Mouse (Mus musculus): ENCODE data around the gene Cpne9. TPM values are rescaled to one million over a fixed set of nuclear protein-coding genes. Genes with fewer than 3 reads are reported as not detected.

The Cpne9 gene
- polyA plus RNA-seq, 1 experiment from 2014 or later: 2.4 TPM

- Histone ChIP-seq H3K9me3 (ENCODE audit: control insufficient read depth, low read length) (no peaks in the 10 kb centered on the region), H3K4me2 (replicated peaks) (peak overlapping the region; percentile 75), H3K9ac (peak overlapping the region; percentile 82; the same call in 1 of the 2 replicates), H3K36me3 (replicated peaks; ENCODE audit: control insufficient read depth, insufficient read depth) (peaks cover 16% of the 10 kb centered on the region), H3K4me3 (replicated peaks; ENCODE audit: low read length) (no peak overlapping the region), H3K27me3 (ENCODE audit: control insufficient read depth, insufficient read depth, low read length) (no peaks in the 10 kb centered on the region), H3K4me1 (replicated peaks; ENCODE audit: control insufficient read depth, insufficient read depth, low read length) (peaks cover 31% of the 10 kb centered on the region), H3K27ac (no peak overlapping the region; the same call in 1 of the 2 replicates)
- 53% methylated on average over 2 of the region's 2 CpGs for WGBS
- ATAC-seq (ENCODE audit: low FRiP score) (no peak), DNase-seq (ENCODE audit: low spot score) (no peak)
These were observed 62.2 kb downstream of the Cpne9 start for GRCm38 (mm10) chr6:113344321-113344720.

DNA sequence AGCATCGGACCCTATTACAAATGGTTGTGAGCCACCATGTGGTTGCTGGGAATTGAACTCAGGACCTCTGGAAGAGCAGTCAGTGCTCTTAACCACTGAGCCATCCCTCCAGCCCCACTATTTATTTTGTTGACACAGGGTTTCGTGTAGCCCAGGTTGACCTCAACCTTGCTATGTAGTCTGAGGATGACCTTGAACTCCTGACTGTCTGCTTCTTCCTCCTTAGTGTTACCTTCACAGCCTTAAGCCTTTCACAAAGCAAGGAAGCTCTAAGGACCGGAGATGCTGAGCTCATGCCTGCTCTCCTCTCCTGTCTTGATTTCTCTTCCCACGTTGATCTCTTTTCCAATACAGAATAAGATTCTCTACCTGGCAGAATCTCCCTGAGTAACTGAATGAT lies 64.8 kb downstream of the Cpne9 start:
- Histone ChIP-seq H3K27me3 (ENCODE audit: control insufficient read depth, insufficient read depth, low read length) (no peaks in the 10 kb centered on the region), H3K4me1 (replicated peaks; ENCODE audit: control insufficient read depth, insufficient read depth, low read length) (peaks cover 26% of the 10 kb centered on the region), H3K9ac (no peak overlapping the region), H3K9me3 (ENCODE audit: control insufficient read depth, low read length) (no peaks in the 10 kb centered on the region), H3K27ac (no peak overlapping the region), H3K4me2 (replicated peaks) (no peak overlapping the region), H3K4me3 (replicated peaks; ENCODE audit: low read length) (no peak overlapping the region), H3K36me3 (replicated peaks; ENCODE audit: control insufficient read depth, insufficient read depth) (no peaks in the 10 kb centered on the region)
- ATAC-seq (ENCODE audit: low FRiP score): no peak
- WGBS: 84% methylated on average over 4 of the region's 4 CpGs
- DNase-seq (ENCODE audit: low spot score): no peak

- H3K9ac ChIP-seq: no peak overlapping the region
- H3K36me3 ChIP-seq (replicated peaks; ENCODE audit: control insufficient read depth, insufficient read depth): no peaks in the 10 kb centered on the region
- ATAC-seq (ENCODE audit: low FRiP score) (no peak), DNase-seq (ENCODE audit: low spot score) (no peak)
- no peak overlapping the region for H3K4me2 ChIP-seq (replicated peaks)
- no peak overlapping the region for H3K4me3 ChIP-seq (replicated peaks; ENCODE audit: low read length)
- H3K4me1 ChIP-seq (replicated peaks; ENCODE audit: control insufficient read depth, insufficient read depth, low read length): no peaks in the 10 kb centered on the region
- H3K9me3 ChIP-seq (ENCODE audit: control insufficient read depth, low read length): no peaks in the 10 kb centered on the region
- H3K27me3 ChIP-seq (ENCODE audit: control insufficient read depth, insufficient read depth, low read length): no peaks in the 10 kb centered on the region
- no peak overlapping the region for H3K27ac ChIP-seq
These were observed 68.4 kb downstream of the Cpne9 start for GRCm38 (mm10) chr6:113350538-113350937.

- Histone ChIP-seq H3K4me3 (replicated peaks; ENCODE audit: low read length) (no peak overlapping the region), H3K4me2 (replicated peaks) (no peak overlapping the region), H3K27me3 (ENCODE audit: control insufficient read depth, insufficient read depth, low read length) (no peaks in the 10 kb centered on the region), H3K36me3 (replicated peaks; ENCODE audit: control insufficient read depth, insufficient read depth) (no peaks in the 10 kb centered on the region), H3K9ac (no peak overlapping the region), H3K9me3 (ENCODE audit: control insufficient read depth, low read length) (no peaks in the 10 kb centered on the region), H3K27ac (no peak overlapping the region), H3K4me1 (replicated peaks; ENCODE audit: control insufficient read depth, insufficient read depth, low read length) (no peaks in the 10 kb centered on the region)
- DNase-seq (ENCODE audit: low spot score) (no peak), ATAC-seq (ENCODE audit: low FRiP score) (no peak)
- WGBS: 100% methylated on average over 1 of the region's 1 CpGs
These were observed 69.1 kb downstream of the Cpne9 start for GRCm38 (mm10) chr6:113351161-113351560.

DNA sequence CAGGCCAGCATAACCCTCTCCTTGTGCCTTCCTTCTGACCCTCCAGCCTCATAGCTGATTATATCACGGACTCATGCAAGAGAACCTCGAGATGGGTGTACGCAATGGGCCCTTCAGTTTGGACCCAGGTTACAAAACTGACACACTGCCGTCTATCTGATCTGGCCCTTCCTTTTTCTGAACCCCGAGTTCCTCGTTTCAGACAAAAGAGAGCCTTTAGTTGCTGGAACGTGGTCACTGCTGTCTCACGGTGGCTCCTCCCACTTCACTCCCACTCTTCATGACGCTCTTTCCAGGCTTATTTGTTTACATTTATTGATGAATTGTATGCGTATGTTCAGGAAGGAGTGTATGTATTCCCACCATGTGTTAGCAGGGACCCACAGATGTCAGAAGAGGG lies 69.5 kb downstream of the Cpne9 start:
- no peak overlapping the region for H3K9ac ChIP-seq
- DNase-seq (ENCODE audit: low spot score) (no peak), ATAC-seq (ENCODE audit: low FRiP score) (no peak)
- 62% methylated on average over 10 of the region's 10 CpGs for WGBS
- no peak overlapping the region for H3K4me3 ChIP-seq (replicated peaks; ENCODE audit: low read length)
- H3K9me3 ChIP-seq (ENCODE audit: control insufficient read depth, low read length): no peaks in the 10 kb centered on the region
- H3K27ac ChIP-seq: no peak overlapping the region
- no peak overlapping the region for H3K4me2 ChIP-seq (replicated peaks)
- no peaks in the 10 kb centered on the region for H3K36me3 ChIP-seq (replicated peaks; ENCODE audit: control insufficient read depth, insufficient read depth)
- no peaks in the 10 kb centered on the region for H3K4me1 ChIP-seq (replicated peaks; ENCODE audit: control insufficient read depth, insufficient read depth, low read length)
- no peaks in the 10 kb centered on the region for H3K27me3 ChIP-seq (ENCODE audit: control insufficient read depth, insufficient read depth, low read length)

- ATAC-seq (ENCODE audit: low FRiP score) (no peak), DNase-seq (ENCODE audit: low spot score) (no peak)
- Histone ChIP-seq H3K27ac (no peak overlapping the region), H3K9me3 (ENCODE audit: control insufficient read depth, low read length) (no peaks in the 10 kb centered on the region), H3K4me2 (replicated peaks) (no peak overlapping the region), H3K27me3 (ENCODE audit: control insufficient read depth, insufficient read depth, low read length) (no peaks in the 10 kb centered on the region), H3K4me3 (replicated peaks; ENCODE audit: low read length) (no peak overlapping the region), H3K36me3 (replicated peaks; ENCODE audit: control insufficient read depth, insufficient read depth) (no peaks in the 10 kb centered on the region), H3K9ac (no peak overlapping the region), H3K4me1 (replicated peaks; ENCODE audit: control insufficient read depth, insufficient read depth, low read length) (no peaks in the 10 kb centered on the region)
- 75% methylated on average over 3 of the region's 3 CpGs for WGBS
These were observed 70.7 kb downstream of the Cpne9 start for GRCm38 (mm10) chr6:113352820-113353219.

GRCm38 (mm10) chr6:113353696-113354095 lies 71.6 kb downstream of the Cpne9 start:
- Histone ChIP-seq H3K4me1 (replicated peaks; ENCODE audit: control insufficient read depth, insufficient read depth, low read length) (no peaks in the 10 kb centered on the region), H3K4me2 (replicated peaks) (no peak overlapping the region), H3K9me3 (ENCODE audit: control insufficient read depth, low read length) (no peaks in the 10 kb centered on the region), H3K27ac (no peak overlapping the region), H3K4me3 (replicated peaks; ENCODE audit: low read length) (no peak overlapping the region), H3K9ac (no peak overlapping the region), H3K36me3 (replicated peaks; ENCODE audit: control insufficient read depth, insufficient read depth) (no peaks in the 10 kb centered on the region), H3K27me3 (ENCODE audit: control insufficient read depth, insufficient read depth, low read length) (no peaks in the 10 kb centered on the region)
- 78% methylated on average over 3 of the region's 3 CpGs for WGBS
- ATAC-seq (ENCODE audit: low FRiP score) (no peak), DNase-seq (ENCODE audit: low spot score) (no peak)

Other genes starting within 250 kb of the Cpne9 start
- 45.5 and 49.1 TPM in 2 replicates for gene Thumpd3, start 236.1 kb upstream of the Cpne9 start, polyA plus RNA-seq (2014; fragmentation: Nextera tagmentation; extraction: Ambion mirVana)
- 53.3 and 58.7 TPM in 2 replicates for gene Setd5, start 204.9 kb upstream of the Cpne9 start, polyA plus RNA-seq (2014; fragmentation: Nextera tagmentation; extraction: Ambion mirVana)
- gene Lhfpl4, start 86.9 kb upstream of the Cpne9 start, polyA plus RNA-seq (2014; fragmentation: Nextera tagmentation; extraction: Ambion mirVana): 19.9 and 21.1 TPM in 2 replicates
- gene Mtmr14, start 44.5 kb upstream of the Cpne9 start, polyA plus RNA-seq (2014; fragmentation: Nextera tagmentation; extraction: Ambion mirVana): 36.3 and 36.7 TPM in 2 replicates
- 17.5 and 18.1 TPM in 2 replicates for gene Brpf1, start 24.8 kb downstream of the Cpne9 start, polyA plus RNA-seq (2014; fragmentation: Nextera tagmentation; extraction: Ambion mirVana)
- 8.4 and 9.0 TPM in 2 replicates for gene Ogg1, start 44.7 kb downstream of the Cpne9 start, polyA plus RNA-seq (2014; fragmentation: Nextera tagmentation; extraction: Ambion mirVana)
- 111 and 123 TPM in 2 replicates for gene Camk1, start 61.7 kb downstream of the Cpne9 start, polyA plus RNA-seq (2014; fragmentation: Nextera tagmentation; extraction: Ambion mirVana)
- gene Tada3, start 95.6 kb downstream of the Cpne9 start, polyA plus RNA-seq (2014; fragmentation: Nextera tagmentation; extraction: Ambion mirVana): 62.6 and 67.0 TPM in 2 replicates
- 231 and 235 TPM in 2 replicates for gene Arpc4, start 95.8 kb downstream of the Cpne9 start, polyA plus RNA-seq (2014; fragmentation: Nextera tagmentation; extraction: Ambion mirVana)
- gene Ttll3, start 107.0 kb downstream of the Cpne9 start, polyA plus RNA-seq (2014; fragmentation: Nextera tagmentation; extraction: Ambion mirVana): 7.0 and 8.1 TPM in 2 replicates
- gene Rpusd3, start 137.0 kb downstream of the Cpne9 start, polyA plus RNA-seq (2014; fragmentation: Nextera tagmentation; extraction: Ambion mirVana): 15.0 and 19.0 TPM in 2 replicates
- not detected in 2 replicates for gene Cidec, start 153.5 kb downstream of the Cpne9 start, polyA plus RNA-seq (2014; fragmentation: Nextera tagmentation; extraction: Ambion mirVana)
- 87.9 and 88.5 TPM in 2 replicates for gene Jagn1, start 160.3 kb downstream of the Cpne9 start, polyA plus RNA-seq (2014; fragmentation: Nextera tagmentation; extraction: Ambion mirVana)
- 0.27 and 0.31 TPM in 2 replicates for gene Il17re, start 176.2 kb downstream of the Cpne9 start, polyA plus RNA-seq (2014; fragmentation: Nextera tagmentation; extraction: Ambion mirVana)
- gene Il17rc, start 189.1 kb downstream of the Cpne9 start, polyA plus RNA-seq (2014; fragmentation: Nextera tagmentation; extraction: Ambion mirVana): 2.4 and 3.0 TPM in 2 replicates
- gene Creld1, start 201.0 kb downstream of the Cpne9 start, polyA plus RNA-seq (2014; fragmentation: Nextera tagmentation; extraction: Ambion mirVana): 61.5 and 69.9 TPM in 2 replicates
- 10.5 and 10.7 TPM in 2 replicates for gene Prrt3, start 219.6 kb downstream of the Cpne9 start, polyA plus RNA-seq (2014; fragmentation: Nextera tagmentation; extraction: Ambion mirVana)
- gene Emc3, start 249.3 kb downstream of the Cpne9 start, polyA plus RNA-seq (2014; fragmentation: Nextera tagmentation; extraction: Ambion mirVana): 107 and 119 TPM in 2 replicates
- 2.1 and 2.5 TPM in 2 replicates for gene Fancd2, start 249.4 kb downstream of the Cpne9 start, polyA plus RNA-seq (2014; fragmentation: Nextera tagmentation; extraction: Ambion mirVana)

Data from hindbrain, embryonic 14.5 days (tissue).